Mouse (Mus musculus): ENCODE results near the gene Cdc25a. TPM values are rescaled to one million over a fixed set of nuclear protein-coding genes. Genes with fewer than 3 reads are reported as not detected.

The Cdc25a gene
- polyA plus RNA-seq (2012; rRNA removed), result 3.4 and 3.8 TPM in 2 replicates

GRCm38 (mm10) chr9:109874797-109875691 lies at the start of gene Cdc25a:
Gene Cdc25a, plus strand, starts transcription at chr9:109875579.
- DNase-seq (ENCODE audit: low read depth), result peak; percentile 94

GRCm38 (mm10) chr9:109825739-109826138 lies 49.6 kb upstream of the Cdc25a start:
- DNase-seq (ENCODE audit: low read depth), result no peak

GRCm38 (mm10) chr9:109826181-109826580 lies 49.2 kb upstream of the Cdc25a start:
- DNase-seq (ENCODE audit: low read depth), result no peak

- DNase-seq (ENCODE audit: low read depth), result no peak
These were observed 42.8 kb upstream of the Cdc25a start, which contains the start of gene Nme6 for GRCm38 (mm10) chr9:109832391-109833087. Gene Nme6, plus strand, starts transcription at chr9:109832749.

- no peak for DNase-seq (ENCODE audit: low read depth)
These were observed 42.3 kb upstream of the Cdc25a start for GRCm38 (mm10) chr9:109833088-109833412.

- DNase-seq (ENCODE audit: low read depth), result peak; percentile 90
These were observed 26.0 kb upstream of the Cdc25a start, which contains the start of gene Camp for GRCm38 (mm10) chr9:109849312-109849758. Gene Camp, minus strand, starts transcription at chr9:109849617.

GRCm38 (mm10) chr9:109850099-109850498 lies 25.3 kb upstream of the Cdc25a start:
- DNase-seq (ENCODE audit: low read depth), result peak; percentile 79

GRCm38 (mm10) chr9:109854341-109854740 lies 21.0 kb upstream of the Cdc25a start:
- DNase-seq (ENCODE audit: low read depth), result no peak

- no peak for DNase-seq (ENCODE audit: low read depth)
These were observed 19.4 kb upstream of the Cdc25a start for GRCm38 (mm10) chr9:109855947-109856346.

- no peak for DNase-seq (ENCODE audit: low read depth)
These were observed 12.9 kb upstream of the Cdc25a start for GRCm38 (mm10) chr9:109862397-109863044.

GRCm38 (mm10) chr9:109863085-109863484 lies 12.3 kb upstream of the Cdc25a start:
- no peak for DNase-seq (ENCODE audit: low read depth)

- DNase-seq (ENCODE audit: low read depth), result no peak
These were observed 9.2 kb upstream of the Cdc25a start for GRCm38 (mm10) chr9:109866218-109866617.

GRCm38 (mm10) chr9:109870983-109871572 lies 4.3 kb upstream of the Cdc25a start:
- DNase-seq (ENCODE audit: low read depth), result no peak

- no peak for DNase-seq (ENCODE audit: low read depth)
These were observed 569 bp downstream of the Cdc25a start for GRCm38 (mm10) chr9:109875695-109876601.

- no peak for DNase-seq (ENCODE audit: low read depth)
These were observed 1.4 kb downstream of the Cdc25a start for GRCm38 (mm10) chr9:109876756-109877155.

GRCm38 (mm10) chr9:109877666-109878065 lies 2.3 kb downstream of the Cdc25a start:
- no peak for DNase-seq (ENCODE audit: low read depth)

- DNase-seq (ENCODE audit: low read depth), result no peak
These were observed 3.9 kb downstream of the Cdc25a start for GRCm38 (mm10) chr9:109879305-109879704.

- no peak for DNase-seq (ENCODE audit: low read depth)
These were observed 10.9 kb downstream of the Cdc25a start for GRCm38 (mm10) chr9:109886259-109886658.

- no peak for DNase-seq (ENCODE audit: low read depth)
These were observed 11.9 kb downstream of the Cdc25a start for GRCm38 (mm10) chr9:109887321-109887720.

GRCm38 (mm10) chr9:109891501-109891900 lies 16.1 kb downstream of the Cdc25a start:
- no peak for DNase-seq (ENCODE audit: low read depth)

Measured in gonadal fat pad, adult 2 months (tissue).